In genomic region chr1:119033450-119034162, GRCm38 (mm10) we compare ENCODE assay signal across 8 mouse cellular contexts. TPM values are rescaled to one million over a fixed set of nuclear protein-coding genes. Genes with fewer than 3 reads are reported as not detected.
DNase-seq lines count a peak whose midpoint lies in the region; ATAC-seq and TF ChIP-seq lines count a peak whose summit lies in the region.

No protein-coding gene starts in this region.

- TF ChIP-seq EP300 in MEL (IDR thresholded peaks at IDR 0.05; ENCODE audit: low read depth in 1 of 2, low read length in 2 of 2): no peak

- ATAC-seq in forebrain, postnatal 0 days: peak; percentile 93

- no peak overlapping the region for H3K4me2 ChIP-seq in forebrain, postnatal 0 days (ENCODE audit: low read depth)

- H3K4me1 ChIP-seq in MEL (ENCODE audit: control insufficient read depth in 1 of 2, insufficient read depth in 2 of 2, low read length in 2 of 2): no peaks in the 10 kb centered on the region; a peak in 1 of 4 replicates
- H3K4me1 ChIP-seq in forebrain, postnatal 0 days (ENCODE audit: insufficient read depth): 0 out of 2 replicates have a peak, but pooled peaks cover 3% of the 10 kb centered on the region

- peak; percentile 37 for DNase-seq in MEL (ENCODE audit: low read depth, low spot score)
- peak; percentile 50 for DNase-seq in adrenal gland, postnatal 14 days
- peak; percentile 76 for DNase-seq in forebrain, postnatal 0 days
- peak; percentile 86 for DNase-seq in heart, postnatal 10 days
- DNase-seq in left cerebral cortex, adult 18-20 months (ENCODE audit: low spot score in 2 of 2): peak; percentile 37 to 77
- DNase-seq in lung, postnatal 36 days: peak; percentile 59
- peak; percentile 77 for DNase-seq in skeletal muscle tissue, adult 2 months (ENCODE audit: low read depth, low spot score)
- DNase-seq in cerebellum, adult 9-10 months: no peak

- intact Hi-C loops in heart, postnatal 10 days (cut with DNase I): no loop called here

- no peaks in the 10 kb centered on the region for H3K9me3 ChIP-seq in MEL (replicated peaks; ENCODE audit: insufficient read depth, low read length)
- no peaks in the 10 kb centered on the region for H3K9me3 ChIP-seq in forebrain, postnatal 0 days (ENCODE audit: low read length)

- H3K9ac ChIP-seq in MEL (ENCODE audit: control insufficient read depth, low read depth, low read length, poor library complexity, severe bottlenecking): peak overlapping the region; percentile 30; the same call in 1 of the 2 replicates
- no peak overlapping the region for H3K9ac ChIP-seq in forebrain, postnatal 0 days

- TF ChIP-seq POLR2A in MEL (IDR thresholded peaks at IDR 0.05; ENCODE audit: control insufficient read depth in 1 of 2, insufficient read depth in 1 of 2, low read depth in 1 of 2, low read length in 2 of 2, poor library complexity in 1 of 2): no peak

- no peaks in the 10 kb centered on the region for H3K79me2 ChIP-seq in MEL (ENCODE audit: control insufficient read depth, insufficient read depth, low read length, poor library complexity)

- no peaks in the 10 kb centered on the region for H3K27me3 ChIP-seq in MEL (ENCODE audit: control insufficient read depth in 1 of 2, insufficient read depth in 2 of 2, low read length in 2 of 2)
- no peaks in the 10 kb centered on the region for H3K27me3 ChIP-seq in forebrain, postnatal 0 days (ENCODE audit: insufficient read depth, low read length)

- no peak for TF ChIP-seq RAD21 in MEL (IDR thresholded peaks at IDR 0.05; ENCODE audit: low read depth, low read length)

- 42% methylated on average over 3 of the region's 3 CpGs for WGBS in forebrain, postnatal 0 days

- no peaks in the 10 kb centered on the region for H3K36me3 ChIP-seq in MEL (ENCODE audit: control insufficient read depth in 1 of 2, insufficient read depth in 2 of 2, low read length in 2 of 2)
- H3K36me3 ChIP-seq in forebrain, postnatal 0 days (ENCODE audit: insufficient read depth): no peaks in the 10 kb centered on the region

- H3K4me3 ChIP-seq in MEL (ENCODE audit: control insufficient read depth in 1 of 2, insufficient read depth in 1 of 2, low read depth in 2 of 2, low read length in 2 of 2): no peak overlapping the region
- no peak overlapping the region for H3K4me3 ChIP-seq in forebrain, postnatal 0 days (ENCODE audit: low read depth, low read length)

- TF ChIP-seq CTCF in MEL (IDR thresholded peaks at IDR 0.05 in 2 of 3, conservative IDR thresholded peaks at IDR 0.05 in 1 of 3; ENCODE audit: control insufficient read depth in 1 of 3, insufficient read depth in 1 of 3, low read depth in 2 of 3, low read length in 3 of 3, poor library complexity in 1 of 3, severe bottlenecking in 1 of 3): no peak
- no peak for TF ChIP-seq CTCF in forebrain, postnatal 0 days (IDR thresholded peaks at IDR 0.05; ENCODE audit: low read depth)

- H3K27ac ChIP-seq in MEL (ENCODE audit: control insufficient read depth, low read depth, low read length): no peak overlapping the region
- H3K27ac ChIP-seq in forebrain, postnatal 0 days (ENCODE audit: low read depth, low read length): peak overlapping the region; percentile 42; the same call in 1 of the 2 replicates

TF ChIP-seq in MEL, 35 proteins besides CTCF, POLR2A, EP300 and RAD21:
- TF ChIP-seq GABPA (IDR thresholded peaks at IDR 0.05; ENCODE audit: low read depth, low read length) (no peak), BHLHE40 (IDR thresholded peaks at IDR 0.05; ENCODE audit: borderline replicate concordance, low read depth, low read length) (no peak), KAT2A (conservative IDR thresholded peaks at IDR 0.05; ENCODE audit: low read depth, low read length) (no peak), NRF1 (IDR thresholded peaks at IDR 0.05; ENCODE audit: insufficient read depth, low read depth, low read length, poor library complexity, severe bottlenecking) (no peak), USF1 (IDR thresholded peaks at IDR 0.05; ENCODE audit: low read depth, low read length) (no peak), POLR2AphosphoS5 (IDR thresholded peaks at IDR 0.05; ENCODE audit: borderline replicate concordance, low read depth, low read length) (no peak), TAL1 (IDR thresholded peaks at IDR 0.05; ENCODE audit: low read length) (no peak), POLR2AphosphoS2 (IDR thresholded peaks at IDR 0.05; ENCODE audit: low read length) (no peak), MYC (IDR thresholded peaks at IDR 0.05; ENCODE audit: low read depth, low read length) (no peak)

RNA-seq across cellular contexts. Expression of gene Gli2, which starts 19.8 kb away (rescaled TPM):
- 1.5 and 1.8 TPM in 2 replicates for total RNA-seq in MEL (2012; rRNA removed)
- polyA plus RNA-seq in MEL (2012; ENCODE audit: insufficient read depth in 1 of 2, insufficient read length in 2 of 2, low read depth in 1 of 2, low replicate concordance in 2 of 2, missing spikeins in 1 of 2): 10 to 100 TPM in 1 of 2 experiments, not detected in 1; 11.3 TPM
- 1.5 and 2.3 TPM in 2 replicates for total RNA-seq in adrenal gland, postnatal 14 days (2021)
- total RNA-seq in forebrain, postnatal 0 days (2014; rRNA removed): 0.92 and 4.4 TPM in 2 replicates
- polyA plus RNA-seq in forebrain, postnatal 0 days (2015; fragmentation: Nextera tagmentation; extraction: Ambion mirVana): 0.63 and 1.3 TPM in 2 replicates
- 1 to 10 TPM; 3.8 to 4.2 TPM for total RNA-seq in heart, postnatal 10 days (2021)
- total RNA-seq in left cerebral cortex, adult 18-20 months (2021): 1 to 10 TPM; 2.5 to 3.1 TPM
